Mouse (Mus musculus): ENCODE measurements around the gene Mylk2.

Mylk2 gene

GRCm38 (mm10) chr2:152943568-152943967, 32.4 kb downstream of the Mylk2 start:
- ATAC-seq (ENCODE audit: low TSS enrichment), result peak; percentile 45

- no peak for ATAC-seq (ENCODE audit: low TSS enrichment)
Measured at GRCm38 (mm10) chr2:152944013-152944412, 32.9 kb downstream of the Mylk2 start.

- ATAC-seq (ENCODE audit: low TSS enrichment), result no peak
Measured at GRCm38 (mm10) chr2:152947098-152947497, 35.9 kb downstream of the Mylk2 start.

GRCm38 (mm10) chr2:152948438-152949020, 37.4 kb downstream of the Mylk2 start:
- no peak for ATAC-seq (ENCODE audit: low TSS enrichment)

- ATAC-seq (ENCODE audit: low TSS enrichment), result no peak
Measured at GRCm38 (mm10) chr2:152950358-152951064, 39.4 kb downstream of the Mylk2 start.

GRCm38 (mm10) chr2:152951065-152951849, 40.1 kb downstream of the Mylk2 start, which contains the start of gene Dusp15:
TSS of gene Dusp15 (minus strand) at chr2:152951698.
- ATAC-seq (ENCODE audit: low TSS enrichment), result peak; percentile 87

GRCm38 (mm10) chr2:152951850-152952720, 40.9 kb downstream of the Mylk2 start:
- peak; percentile 24; the same call in 1 of the 2 replicates for ATAC-seq (ENCODE audit: low TSS enrichment)

- ATAC-seq (ENCODE audit: low TSS enrichment), result no peak
Measured at GRCm38 (mm10) chr2:152958116-152958515, 47.0 kb downstream of the Mylk2 start.

GRCm38 (mm10) chr2:152962091-152962793, 51.1 kb downstream of the Mylk2 start, which contains the start of gene Ttll9:
TSS of gene Ttll9 (plus strand) at chr2:152962485.
- ATAC-seq (ENCODE audit: low TSS enrichment), result peak; percentile 100

- no peak for ATAC-seq (ENCODE audit: low TSS enrichment)
Measured at GRCm38 (mm10) chr2:152965555-152965954, 54.4 kb downstream of the Mylk2 start.

Data from frontal cortex, adult (tissue).